Mouse (Mus musculus) mammary gland, adult 2 months (tissue): ENCODE results near the gene Hmgb3. TPM values are rescaled to one million over a fixed set of nuclear protein-coding genes. Genes with fewer than 3 reads are reported as not detected.

Experiments used
- polyA plus RNA-seq: library from polyadenylated mRNA; depleted of rRNA; stranded (reverse); fragments of >200 nt; gene quantifications from 2 replicates; pipeline ENCODE4 v1.2.3, GENCODE M21; 2012; ENCODE audit warnings: low replicate concordance; rRNA removed

Gene Hmgb3
- polyA plus RNA-seq, result 3.8 and 7.5 TPM in 2 replicates

GRCm38 (mm10) chrX:71555415-71556114, at the start of gene Hmgb3:
Gene Hmgb3, plus strand, starts transcription at chrX:71555918.

Other genes with a start within 250 kb of the Hmgb3 start
- 7.6 and 16.6 TPM in 2 replicates for gene Mtmr1, start 191.2 kb upstream of the Hmgb3 start, polyA plus RNA-seq
- 16.8 and 43.8 TPM in 2 replicates for gene Cd99l2, start 63.1 kb upstream of the Hmgb3 start, polyA plus RNA-seq
- gene Gpr50, start 107.7 kb downstream of the Hmgb3 start, polyA plus RNA-seq, result not detected in 2 replicates